24 mouse cellular contexts compared by ENCODE assay signal in the genomic region with DNA sequence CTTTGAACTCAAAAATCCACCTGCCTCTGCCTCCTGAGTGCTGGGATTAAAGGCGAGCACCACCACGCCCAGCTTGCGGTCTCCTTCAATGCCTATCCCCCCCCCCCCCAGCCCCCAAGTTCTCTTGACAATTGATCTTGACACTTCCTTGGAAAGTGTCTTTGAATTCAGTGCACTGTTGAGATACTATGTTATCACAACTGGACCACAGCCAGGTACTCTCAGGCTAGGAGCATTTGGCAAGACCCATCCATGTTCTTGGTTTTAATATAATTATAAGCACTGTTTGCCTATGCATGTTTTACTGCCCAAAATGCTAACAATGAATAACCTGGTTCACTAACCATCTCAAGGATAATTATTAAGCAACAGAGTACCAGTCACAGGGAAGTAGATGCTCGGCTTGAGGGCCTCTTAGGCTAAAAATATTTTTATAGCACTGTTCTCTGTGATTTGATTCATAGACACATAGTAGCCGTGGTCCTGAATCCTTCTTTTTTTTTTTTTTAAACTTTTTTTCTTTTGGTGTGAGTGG. TPM values are rescaled to one million over a fixed set of nuclear protein-coding genes. Genes with fewer than 3 reads are reported as not detected.
DNase-seq lines count a peak whose midpoint lies in the region; ATAC-seq and TF ChIP-seq lines count a peak whose summit lies in the region.
"Had no signal": no experiment of that assay in that cellular context is flagged by ENCODE, and none has a peak within 500 bp of the region (broad histone marks: within the 10 kb centered on the region; RNA-seq: fewer than 3 reads in every experiment).

No protein-coding gene starts in this region.

- ATAC-seq in kidney, embryonic 16.5 days (ENCODE audit: low FRiP score, low TSS enrichment), result no peak; the same call in 1 of the 2 replicates
- no peak for ATAC-seq in kidney, embryonic 14.5 days (ENCODE audit: low FRiP score, low TSS enrichment)
- ATAC-seq in liver, postnatal 0 days, result no peak
- ATAC-seq: forebrain, postnatal 0 days; liver, embryonic 12.5 days had no signal

- DNase-seq in large intestine, adult 2 months (ENCODE audit: low read depth, low spot score), result peak; percentile 13
- DNase-seq in lung, postnatal 25 days (ENCODE audit: low spot score), result peak; percentile 58
- DNase-seq in liver, postnatal 0 days, result no peak
- DNase-seq in embryo, embryonic 9.5 days (ENCODE audit: extremely low spot score), result no peak
- DNase-seq: adrenal gland, postnatal 14 days; B cell, adult 2 months; cerebellum, adult 8-10 months; cerebellum, postnatal 36 days; forebrain, postnatal 0 days; midbrain, embryonic 14.5 days; right cerebral cortex, adult 18-20 months; thymus, postnatal 36 days had no signal

- no peak overlapping the region for H3K4me3 ChIP-seq in kidney, embryonic 16.5 days (ENCODE audit: low read length)
- H3K4me3 ChIP-seq in kidney, embryonic 14.5 days (ENCODE audit: low read length), result no peak overlapping the region
- no peak overlapping the region for H3K4me3 ChIP-seq in bone marrow macrophage, adult 2 months (ENCODE audit: insufficient read depth, low read length)
- no peak overlapping the region for H3K4me3 ChIP-seq in liver, postnatal 0 days (ENCODE audit: low read depth, low read length)
- H3K4me3 ChIP-seq: embryonic facial prominence, embryonic 10.5 days; forebrain, embryonic 10.5 days; hindbrain, embryonic 12.5 days; limb, embryonic 13.5 days; liver, embryonic 12.5 days; neural tube, embryonic 13.5 days; stomach, embryonic 15.5 days had no signal

- no peak overlapping the region for H3K4me2 ChIP-seq in kidney, embryonic 16.5 days (replicated peaks; ENCODE audit: low read depth, low read length)
- no peak overlapping the region for H3K4me2 ChIP-seq in kidney, embryonic 14.5 days (replicated peaks; ENCODE audit: low read depth, low read length)
- H3K4me2 ChIP-seq in liver, postnatal 0 days (ENCODE audit: low read depth, low read length), result no peak overlapping the region
- H3K4me2 ChIP-seq: hindbrain, embryonic 12.5 days; limb, embryonic 13.5 days; liver, embryonic 12.5 days; neural tube, embryonic 13.5 days; stomach, embryonic 15.5 days had no signal

- H3K9ac ChIP-seq in kidney, embryonic 16.5 days (replicated peaks; ENCODE audit: low read length), result no peak overlapping the region
- no peak overlapping the region for H3K9ac ChIP-seq in kidney, embryonic 14.5 days (ENCODE audit: low read depth, low read length)
- no peak overlapping the region for H3K9ac ChIP-seq in liver, postnatal 0 days (replicated peaks)
- H3K9ac ChIP-seq: forebrain, postnatal 0 days; hindbrain, embryonic 12.5 days; limb, embryonic 13.5 days; liver, embryonic 12.5 days; neural tube, embryonic 13.5 days; stomach, embryonic 15.5 days had no signal

- TF ChIP-seq CTCF in bone marrow macrophage, adult 2 months (IDR thresholded peaks at IDR 0.05; ENCODE audit: low read depth, low read length), result no peak
- no peak for TF ChIP-seq CTCF in liver, postnatal 0 days (IDR thresholded peaks at IDR 0.05; ENCODE audit: low read depth)

- no peaks in the 10 kb centered on the region for H3K9me3 ChIP-seq in kidney, embryonic 16.5 days (ENCODE audit: low read length)
- no peaks in the 10 kb centered on the region for H3K9me3 ChIP-seq in kidney, embryonic 14.5 days (ENCODE audit: control insufficient read depth, low read length)
- H3K9me3 ChIP-seq in liver, postnatal 0 days (ENCODE audit: low read length), result no peaks in the 10 kb centered on the region
- H3K9me3 ChIP-seq: embryonic facial prominence, embryonic 10.5 days; forebrain, embryonic 10.5 days; G1E; hindbrain, embryonic 12.5 days; limb, embryonic 13.5 days; liver, embryonic 12.5 days; neural tube, embryonic 13.5 days; stomach, embryonic 15.5 days had no signal

- TF ChIP-seq EP300 in liver, postnatal 0 days (IDR thresholded peaks at IDR 0.05; ENCODE audit: low read depth), result no peak

- H3K36me3 ChIP-seq in kidney, embryonic 16.5 days (ENCODE audit: insufficient read depth, low read length), result no peaks in the 10 kb centered on the region
- no peaks in the 10 kb centered on the region for H3K36me3 ChIP-seq in kidney, embryonic 14.5 days (ENCODE audit: control insufficient read depth, insufficient read depth, low read length)
- no peaks in the 10 kb centered on the region for H3K36me3 ChIP-seq in liver, postnatal 0 days (replicated peaks; ENCODE audit: insufficient read depth, low read length)
- H3K36me3 ChIP-seq: embryonic facial prominence, embryonic 10.5 days; forebrain, embryonic 10.5 days; G1E; hindbrain, embryonic 12.5 days; limb, embryonic 13.5 days; liver, embryonic 12.5 days; neural tube, embryonic 13.5 days; stomach, embryonic 15.5 days had no signal

- 0 out of 2 replicates have a peak, but pooled peaks cover 4% of the 10 kb centered on the region for H3K4me1 ChIP-seq in kidney, embryonic 16.5 days (ENCODE audit: insufficient read depth, low read length)
- no peaks in the 10 kb centered on the region for H3K4me1 ChIP-seq in kidney, embryonic 14.5 days (ENCODE audit: control insufficient read depth, insufficient read depth, low read length)
- H3K4me1 ChIP-seq in bone marrow macrophage, adult 2 months (ENCODE audit: control insufficient read depth, insufficient read depth, low read length), result peaks cover 45% of the 10 kb centered on the region
- peaks cover 4% of the 10 kb centered on the region; the same call in 1 of the 2 replicates for H3K4me1 ChIP-seq in liver, postnatal 0 days (ENCODE audit: insufficient read depth)
- H3K4me1 ChIP-seq: hindbrain, embryonic 12.5 days; liver, embryonic 12.5 days; neural tube, embryonic 13.5 days; stomach, embryonic 15.5 days had no signal

- no peak for TF ChIP-seq POLR2A in bone marrow macrophage, adult 2 months (IDR thresholded peaks at IDR 0.05; ENCODE audit: borderline replicate concordance, low read depth, low read length)

- 59% methylated on average over 5 of the region's 5 CpGs for WGBS in kidney, embryonic 16.5 days
- WGBS in kidney, embryonic 14.5 days, result 76% methylated on average over 5 of the region's 5 CpGs
- 25% methylated on average over 5 of the region's 5 CpGs for WGBS in large intestine, adult 2 months
- 74% methylated on average over 5 of the region's 5 CpGs for WGBS in liver, postnatal 0 days (ENCODE audit: insufficient replicate concordance)

- H3K27ac ChIP-seq in kidney, embryonic 16.5 days (ENCODE audit: low read length), result peak overlapping the region; percentile 39; the same call in 1 of the 2 replicates
- H3K27ac ChIP-seq in kidney, embryonic 14.5 days (ENCODE audit: low read depth, low read length), result no peak overlapping the region
- peak overlapping the region; percentile 62 for H3K27ac ChIP-seq in bone marrow macrophage, adult 2 months (ENCODE audit: insufficient read depth, low read depth, low read length)
- no peak overlapping the region for H3K27ac ChIP-seq in liver, postnatal 0 days (ENCODE audit: low read depth)
- H3K27ac ChIP-seq: embryonic facial prominence, embryonic 10.5 days; forebrain, embryonic 10.5 days; hindbrain, embryonic 12.5 days; limb, embryonic 13.5 days; liver, embryonic 12.5 days; neural tube, embryonic 13.5 days; stomach, embryonic 15.5 days had no signal

- H3K27me3 ChIP-seq in kidney, embryonic 16.5 days (ENCODE audit: insufficient read depth, low read length), result no peaks in the 10 kb centered on the region
- H3K27me3 ChIP-seq in kidney, embryonic 14.5 days (ENCODE audit: control insufficient read depth, insufficient read depth, low read length), result no peaks in the 10 kb centered on the region
- H3K27me3 ChIP-seq in liver, postnatal 0 days (ENCODE audit: insufficient read depth, low read length), result no peaks in the 10 kb centered on the region
- H3K27me3 ChIP-seq: hindbrain, embryonic 12.5 days; limb, embryonic 13.5 days; liver, embryonic 12.5 days; neural tube, embryonic 13.5 days; stomach, embryonic 15.5 days had no signal

RNA-seq across cellular contexts. Expression of gene Tnfrsf17, which starts 2.2 kb away (rescaled TPM):
- polyA plus RNA-seq in kidney, embryonic 16.5 days (2015; fragmentation: Nextera tagmentation; extraction: Ambion mirVana), result not detected in 2 replicates
- not detected in 2 replicates for polyA plus RNA-seq in kidney, embryonic 14.5 days (2014; fragmentation: Nextera tagmentation; extraction: Ambion mirVana)
- polyA plus RNA-seq in bone marrow macrophage, adult 2 months (2012; ENCODE audit: insufficient read depth, insufficient read length, missing spikeins), result 1.1 and 1.3 TPM in 2 replicates
- 8.5 and 18.3 TPM in 2 replicates for polyA plus RNA-seq in large intestine, adult 2 months (2012; rRNA removed)
- not detected in 2 replicates for polyA plus RNA-seq in liver, postnatal 0 days (2015; fragmentation: Nextera tagmentation; extraction: Ambion mirVana)
- polyA plus RNA-seq: embryonic facial prominence, embryonic 10.5 days; forebrain, embryonic 10.5 days; G1E; heart, embryonic 14.5 days; hindbrain, embryonic 12.5 days; limb, embryonic 13.5 days; liver, embryonic 12.5 days; midbrain, embryonic 14.5 days; stomach, embryonic 15.5 days had no signal

RNA-seq across cellular contexts. Expression of gene Snx29, which starts 6.9 kb away (rescaled TPM):
- polyA plus RNA-seq in kidney, embryonic 16.5 days (2015; fragmentation: Nextera tagmentation; extraction: Ambion mirVana), result 15.7 and 23.2 TPM in 2 replicates
- 8.6 and 17.7 TPM in 2 replicates for polyA plus RNA-seq in kidney, embryonic 14.5 days (2014; fragmentation: Nextera tagmentation; extraction: Ambion mirVana)
- polyA plus RNA-seq in bone marrow macrophage, adult 2 months (2012; ENCODE audit: insufficient read depth, insufficient read length, missing spikeins), result 24.3 and 27.7 TPM in 2 replicates
- polyA plus RNA-seq in large intestine, adult 2 months (2012; rRNA removed), result 2.8 and 6.0 TPM in 2 replicates
- polyA plus RNA-seq in liver, postnatal 0 days (2015; fragmentation: Nextera tagmentation; extraction: Ambion mirVana), result 1.7 and 2.3 TPM in 2 replicates

Comparison
In these comparisons a context has a peak if more than half of its experiments do, and no peak if none do; other contexts are left out.
1. H3K27ac ChIP-seq: peak in kidney, embryonic 16.5 days (single experiment) and bone marrow macrophage, adult 2 months (single experiment); none in kidney, embryonic 14.5 days (single experiment) and liver, postnatal 0 days (single experiment).
2. DNase-seq: peak in large intestine, adult 2 months (single experiment) and lung, postnatal 25 days (single experiment); none in liver, postnatal 0 days (single experiment) and embryo, embryonic 9.5 days (single experiment).